Mouse (Mus musculus) liver, embryonic 14.5 days (tissue): ENCODE measurements around the gene Slc25a39. TPM values are rescaled to one million over a fixed set of nuclear protein-coding genes. Genes with fewer than 3 reads are reported as not detected.

Source experiments
- ATAC-seq: fragments of 200-750 bp; cut with Nextera tagmentation; 2 replicates; pipeline ENCODE4 v1.8.0; 2017; ENCODE audit warnings: moderate number of reproducible peaks, mild to moderate bottlenecking, moderate library complexity; ENCODE audit not compliant: insufficient read depth
- DNase-seq, 3 experiments: peaks; one replicate each; pipeline ENCODE4 v3.0.0-alpha.2; 2012 to 2013; ENCODE audit warnings: low read depth in 3 of 3, low spot score in 3 of 3
- H3K27ac ChIP-seq: fragments of 300-500 bp; sonication (generic); 2 replicates; pipeline ENCODE4 v1.5.1; 2014; ENCODE audit warnings: moderate library complexity, mild to moderate bottlenecking, control low read depth, inconsistent platforms
- H3K27me3 ChIP-seq: fragments of 300-500 bp; sonication (generic); 2 replicates; pipeline ENCODE4 v1.6.1; 2014; ENCODE audit warnings: mild to moderate bottlenecking, low read length, moderate library complexity; ENCODE audit not compliant: control insufficient read depth, insufficient read depth
- H3K36me3 ChIP-seq: fragments of 300-500 bp; sonication (generic); replicated peaks from 2 replicates; pipeline ENCODE4 v1.6.1; 2014; ENCODE audit warnings: low read depth; ENCODE audit not compliant: control insufficient read depth, insufficient read depth
- H3K4me1 ChIP-seq, 2 experiments: fragments of 200-500 bp in 1 of 2; fragments of 300-500 bp in 1 of 2; sonication (generic) in 1 of 2; replicated peaks; 2 replicates each; pipeline ENCODE4 v1.6.1; 2012 to 2014; ENCODE audit warnings: antibody characterized with exemption in 1 of 2, inconsistent platforms in 1 of 2, low read length in 1 of 2; ENCODE audit not compliant: control insufficient read depth in 2 of 2, insufficient read depth in 2 of 2
- H3K4me2 ChIP-seq: fragments of 300-500 bp; sonication (generic); 2 replicates; pipeline ENCODE4 v1.6.1; 2014; ENCODE audit warnings: low read depth, mild to moderate bottlenecking, control low read depth, moderate library complexity
- H3K4me3 ChIP-seq, 2 experiments: fragments of 200-500 bp in 1 of 2; fragments of 300-500 bp in 1 of 2; sonication (generic) in 1 of 2; 2 replicates each; pipeline ENCODE4 v1.5.1; 2012 to 2014; ENCODE audit warnings: low read depth in 2 of 2, low read length in 2 of 2, mild to moderate bottlenecking in 2 of 2, control low read depth in 1 of 2, inconsistent platforms in 1 of 2, moderate library complexity in 1 of 2; ENCODE audit not compliant: insufficient read depth in 1 of 2
- H3K9ac ChIP-seq: fragments of 300-500 bp; sonication (generic); replicated peaks from 2 replicates; pipeline ENCODE4 v1.6.1; 2014; ENCODE audit warnings: mild to moderate bottlenecking, control low read depth, moderate library complexity
- H3K9me3 ChIP-seq: fragments of 300-500 bp; sonication (generic); 2 replicates; pipeline ENCODE4 v1.6.1; 2016; ENCODE audit warnings: low read length, mixed read lengths; ENCODE audit not compliant: control insufficient read depth
- CTCF ChIP-seq: IDR thresholded peaks from 2 replicates; pipeline ENCODE4 v1.5.1; 2016; ENCODE audit warnings: antibody characterized with exemption, low read depth, control low read depth
- EP300 ChIP-seq: IDR thresholded peaks from 2 replicates; pipeline ENCODE4 v1.6.1; 2016; ENCODE audit warnings: antibody characterized with exemption, low read depth
- WGBS: fragments of 180-500 bp; shearing (Covaris S2); extraction: QIAGEN DNeasy Blood & Tissue Kit; methylation state at CpG from one replicate; pipeline ENCODE4 v1.1.7; 2014; ENCODE audit not compliant: insufficient replicate concordance; 5-methylcytosine and 5-hydroxymethylcytosine counted together
- polyA plus RNA-seq, 2 experiments: library from polyadenylated mRNA; depleted of rRNA in 1 of 2; stranded (reverse) in 1 of 2; unstranded in 1 of 2; fragments of >200 nt; fragmentation: Nextera tagmentation in 1 of 2; extraction: Ambion mirVana in 1 of 2; gene quantifications; 2 replicates each; pipeline versions ENCODE4 v1.2.1 to v1.2.3; 2012 to 2014

Slc25a39 gene
- polyA plus RNA-seq, 2 experiments = 167 to 339 TPM

GRCm38 (mm10) chr11:102429551-102429950, 21.8 kb upstream of the Slc25a39 start:
- H3K27me3 ChIP-seq = no peaks in the 10 kb centered on the region; the same call in 1 of the 2 replicates
- H3K4me1 ChIP-seq = peaks cover 5 to 14% of the 10 kb centered on the region in 2 experiments; a peak in 3 of 4 replicates
- DNase-seq = no peak
- no peaks in the 10 kb centered on the region for H3K36me3 ChIP-seq
- no peaks in the 10 kb centered on the region for H3K9me3 ChIP-seq
- H3K9ac ChIP-seq = peak overlapping the region; percentile 56
- 12% methylated on average over 3 of the region's 3 CpGs for WGBS
- H3K27ac ChIP-seq = no peak overlapping the region
- ATAC-seq = no peak
- peak overlapping the region; percentile 99 for H3K4me2 ChIP-seq
- H3K4me3 ChIP-seq = peak overlapping the region; percentile 65 to 70
- TF ChIP-seq CTCF = no peak
- no peak for TF ChIP-seq EP300

GRCm38 (mm10) chr11:102428981-102429540, 21.3 kb upstream of the Slc25a39 start:
- Histone ChIP-seq H3K36me3 (no peaks in the 10 kb centered on the region), H3K4me3 (0 out of 4 replicates have a peak overlapping the region, but pooled peaks of 1 of the 2 experiments have one; percentile 9), H3K4me1 (peaks cover 5 to 14% of the 10 kb centered on the region in 2 experiments; a peak in 3 of 4 replicates), H3K27me3 (no peaks in the 10 kb centered on the region; the same call in 1 of the 2 replicates), H3K4me2 (peak overlapping the region; percentile 99), H3K27ac (no peak overlapping the region), H3K9ac (no peak overlapping the region), H3K9me3 (no peaks in the 10 kb centered on the region)
- TF ChIP-seq CTCF (no peak), EP300 (no peak)
- WGBS = 29% methylated on average over 8 of the region's 8 CpGs
- DNase-seq (no peak), ATAC-seq (no peak)

- H3K4me1 ChIP-seq = peaks cover 5 to 11% of the 10 kb centered on the region in 2 experiments; a peak in 3 of 4 replicates
- no peak for ATAC-seq
- 51% methylated on average over 8 of the region's 8 CpGs for WGBS
Measured at GRCm38 (mm10) chr11:102425555-102426316, 18.0 kb upstream of the Slc25a39 start.

GRCm38 (mm10) chr11:102424666-102425065, 16.9 kb upstream of the Slc25a39 start:
- no peaks in the 10 kb centered on the region; the same call in 1 of the 2 replicates for H3K27me3 ChIP-seq
- H3K4me2 ChIP-seq = no peak overlapping the region
- ATAC-seq (no peak), DNase-seq (no peak)
- H3K27ac ChIP-seq = no peak overlapping the region
- no peak overlapping the region for H3K9ac ChIP-seq
- no peaks in the 10 kb centered on the region for H3K9me3 ChIP-seq
- H3K4me1 ChIP-seq = peaks cover 3 to 7% of the 10 kb centered on the region in 2 experiments; a peak in 3 of 4 replicates
- H3K4me3 ChIP-seq = no peak overlapping the region
- TF ChIP-seq EP300 (no peak), CTCF (no peak)
- 65% methylated on average over 6 of the region's 6 CpGs for whole genome bisulfite sequencing
- no peaks in the 10 kb centered on the region for H3K36me3 ChIP-seq

More at GRCm38 (mm10) chr11:102425555-102426316, 18.0 kb upstream of the Slc25a39 start:
- H3K36me3 ChIP-seq = no peaks in the 10 kb centered on the region
- no peak for DNase-seq
- H3K9me3 ChIP-seq = no peaks in the 10 kb centered on the region
- no peak overlapping the region for H3K4me2 ChIP-seq
- no peak for TF ChIP-seq CTCF
- no peak for TF ChIP-seq EP300
- no peak overlapping the region for H3K27ac ChIP-seq
- H3K4me3 ChIP-seq = no peak overlapping the region
- no peaks in the 10 kb centered on the region; the same call in 1 of the 2 replicates for H3K27me3 ChIP-seq
- H3K9ac ChIP-seq = no peak overlapping the region

- no peak for ATAC-seq
- H3K4me2 ChIP-seq = no peak overlapping the region
- peaks cover 0 to 2% of the 10 kb centered on the region in 2 experiments; a peak in 1 of 4 replicates for H3K4me1 ChIP-seq
- H3K27me3 ChIP-seq = no peaks in the 10 kb centered on the region
- no peak overlapping the region for H3K4me3 ChIP-seq
- no peak for TF ChIP-seq EP300
- TF ChIP-seq CTCF = no peak
- 50% methylated on average over 8 of the region's 8 CpGs for WGBS
- no peaks in the 10 kb centered on the region for H3K9me3 ChIP-seq
- H3K36me3 ChIP-seq = no peaks in the 10 kb centered on the region
- H3K9ac ChIP-seq = no peak overlapping the region
- no peak for DNase-seq
- no peak overlapping the region for H3K27ac ChIP-seq
Measured at GRCm38 (mm10) chr11:102421559-102421958, 13.8 kb upstream of the Slc25a39 start.
